Mouse (Mus musculus): ENCODE measurements around the gene Galnt18.

GRCm38 (mm10) chr7:111427392-111427791, 352.4 kb downstream of the Galnt18 start:
- TF ChIP-seq CTCF (IDR thresholded peaks at IDR 0.05; ENCODE audit: extremely low read depth, insufficient read length, insufficient replicate concordance, low read depth, low read length) (no peak), POLR2A (IDR thresholded peaks at IDR 0.05; ENCODE audit: low read depth, low read length) (no peak)

All from small intestine, adult 2 months (tissue).